Mouse (Mus musculus): ENCODE data around the gene Spsb4.

DNA sequence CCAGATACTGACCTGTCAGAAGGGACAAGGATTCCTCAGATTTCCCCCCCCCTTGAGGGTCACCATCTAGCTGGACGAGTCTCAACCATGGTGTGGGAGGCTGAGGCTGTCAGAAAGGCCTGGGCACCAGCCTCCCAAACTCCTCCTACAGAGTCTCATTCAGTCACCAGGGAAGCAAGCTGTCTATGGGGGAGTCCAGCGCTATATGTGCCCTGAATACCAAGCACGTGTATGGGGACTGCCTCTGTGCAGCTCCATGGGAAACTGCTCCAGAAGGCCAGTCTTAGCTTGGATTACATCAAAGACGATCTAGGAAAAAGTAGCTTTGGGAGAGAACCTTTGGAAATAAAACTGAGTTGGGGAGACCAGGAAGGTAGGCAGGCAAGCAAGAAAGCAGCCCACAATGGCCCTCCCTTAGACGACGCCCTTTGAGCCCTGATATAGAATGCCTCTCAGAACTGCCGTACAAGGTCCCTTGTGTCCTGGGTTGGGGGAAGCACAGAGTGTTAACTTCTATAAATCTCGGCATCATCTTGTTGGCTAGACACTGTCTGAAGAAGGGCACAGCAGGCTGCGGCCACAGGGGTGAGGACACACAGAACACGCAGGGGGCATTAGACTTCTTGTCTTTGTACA, 40.4 kb downstream of the Spsb4 start:
- TF ChIP-seq GATA1 (IDR thresholded peaks at IDR 0.05; ENCODE audit: low read length): no peak
- TF ChIP-seq TAL1 (IDR thresholded peaks at IDR 0.05; ENCODE audit: low read length): no peak

Measured in erythroblast, embryonic 14.5 days (primary cell).